Mouse (Mus musculus): ENCODE measurements around the gene Dcxr.

The Dcxr gene

DNA sequence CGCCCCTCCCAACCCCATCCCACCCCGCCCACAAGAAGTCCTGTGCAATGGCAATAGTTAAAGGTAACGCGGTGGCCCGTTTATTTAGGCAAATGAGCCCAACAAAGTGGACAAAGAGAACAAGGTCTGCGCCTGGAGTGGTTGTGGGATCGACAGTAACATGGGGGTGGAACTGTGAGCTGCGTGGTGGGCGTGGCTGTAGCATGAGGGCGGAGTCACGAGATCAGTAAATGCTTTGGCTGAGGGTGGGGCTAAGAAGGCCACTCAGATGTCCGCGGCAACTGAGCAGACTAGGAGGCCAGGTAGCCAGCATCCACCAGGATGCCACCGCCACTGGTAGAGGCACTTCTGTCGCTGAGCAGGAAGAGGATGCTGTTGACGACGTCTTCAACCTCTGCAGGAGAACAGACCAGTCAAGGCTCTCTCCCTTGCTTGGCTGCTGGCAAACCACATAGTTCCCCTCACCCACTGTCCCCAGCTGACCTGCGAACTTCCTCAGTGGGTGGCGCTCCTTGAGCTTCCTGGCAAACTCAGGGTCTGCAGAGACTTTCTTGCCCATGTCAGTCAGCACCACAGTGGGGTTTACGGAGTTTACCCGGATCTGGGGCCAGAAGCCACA is 2.5 kb upstream of the Dcxr start:
- peak; percentile 51 for DNase-seq (ENCODE audit: extremely low spot score, low spot score)

DNA sequence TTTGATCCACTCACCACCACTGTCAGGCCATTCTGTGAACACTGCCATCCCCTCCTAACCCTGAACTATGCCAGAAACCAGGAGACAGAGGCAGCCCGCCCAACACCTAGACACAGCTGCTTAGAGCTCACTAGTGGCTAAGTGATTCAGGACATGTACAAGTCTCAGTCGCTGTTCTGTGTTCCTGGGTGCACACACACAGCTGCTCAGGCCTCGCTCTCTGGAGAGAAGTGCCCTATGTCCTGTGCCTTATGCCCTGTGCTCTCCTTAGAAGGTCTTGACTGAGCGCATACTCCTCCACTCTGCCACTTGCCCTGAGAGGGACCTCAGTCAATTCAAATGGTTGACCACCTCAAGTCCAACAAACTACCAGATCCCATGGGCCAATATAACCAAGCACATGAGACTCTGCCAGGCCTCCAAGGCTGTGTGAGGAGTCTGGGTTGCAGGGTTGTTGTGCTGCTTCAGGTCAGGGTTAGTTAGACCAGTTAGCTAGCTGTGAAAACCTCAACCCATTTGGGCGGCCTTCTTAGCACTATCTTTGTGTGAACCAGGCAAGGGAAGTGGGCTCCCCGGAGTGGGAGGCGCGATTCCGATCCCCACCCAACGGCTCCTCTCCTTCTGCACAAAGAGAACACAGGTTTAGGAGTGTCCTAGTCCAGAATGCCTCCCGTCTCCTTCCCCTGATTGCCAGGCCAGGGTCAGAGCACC is 1.6 kb upstream of the Dcxr start:
- DNase-seq (ENCODE audit: extremely low spot score, low spot score) = no peak

DNA sequence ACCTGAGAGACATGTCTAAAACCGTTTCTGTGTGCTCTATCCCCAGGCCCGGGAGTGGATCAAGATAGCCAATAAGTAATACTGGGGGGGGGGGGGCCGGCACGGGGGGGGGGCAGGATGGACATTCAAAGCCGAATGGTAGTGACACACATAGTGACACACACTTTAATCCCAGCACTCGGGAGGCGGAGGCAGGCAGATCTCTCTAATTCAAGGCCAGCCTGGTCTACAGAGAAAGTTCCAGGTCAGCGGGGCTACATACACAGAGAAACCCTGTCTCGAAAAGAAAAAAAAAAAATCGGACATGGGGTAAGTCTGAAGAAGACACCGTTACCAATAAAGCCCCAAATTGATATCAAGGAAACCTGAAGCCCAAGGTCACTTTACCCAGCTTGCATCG is 483 bp upstream of the Dcxr start:
- DNase-seq (ENCODE audit: extremely low spot score, low spot score) = no peak

DNA sequence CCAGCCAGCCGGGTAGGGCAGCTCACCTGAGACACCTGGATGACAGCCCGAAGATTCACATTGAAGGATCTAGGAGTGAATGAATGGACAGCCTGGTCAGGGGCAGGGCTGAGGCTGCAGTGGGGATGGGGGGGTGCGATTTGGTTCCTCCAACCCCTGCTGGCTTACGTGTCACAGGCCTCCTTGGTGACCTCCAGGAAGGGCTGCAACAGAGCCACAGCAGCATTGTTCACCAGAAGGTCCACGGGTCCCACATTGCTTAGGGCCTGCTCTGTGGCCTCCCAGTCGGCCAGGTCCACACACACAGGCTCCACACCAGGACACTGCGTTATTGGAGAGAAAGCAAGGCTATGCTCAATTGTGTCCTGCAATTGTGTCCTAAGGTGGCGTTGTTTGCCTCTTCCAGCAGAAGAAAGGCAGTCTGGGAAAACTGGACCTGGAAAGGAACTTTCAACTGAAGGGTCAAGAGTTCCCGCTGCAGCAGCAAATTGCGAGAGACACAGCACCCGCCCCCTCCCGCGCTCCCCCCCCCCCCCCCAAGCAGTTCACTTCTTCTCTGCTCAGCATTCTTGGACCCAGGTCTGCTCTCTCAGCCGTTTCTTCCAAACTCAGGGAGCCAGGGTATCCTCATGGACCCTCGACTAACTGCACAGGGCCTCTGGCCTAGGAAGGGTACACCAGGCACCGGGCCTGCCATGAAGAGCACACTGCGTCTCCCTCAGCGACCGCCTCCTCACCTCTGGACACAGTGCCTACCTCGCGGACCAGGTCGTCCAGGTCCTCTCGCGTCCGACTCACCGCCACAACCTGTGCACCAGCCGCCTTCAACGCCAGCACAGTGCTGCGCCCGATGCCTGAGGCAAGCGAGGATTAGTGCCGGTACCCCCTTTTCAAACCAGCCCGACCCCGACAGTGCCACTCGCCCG is 575 bp downstream of the Dcxr start:
- DNase-seq (ENCODE audit: extremely low spot score, low spot score) = no peak

DNA sequence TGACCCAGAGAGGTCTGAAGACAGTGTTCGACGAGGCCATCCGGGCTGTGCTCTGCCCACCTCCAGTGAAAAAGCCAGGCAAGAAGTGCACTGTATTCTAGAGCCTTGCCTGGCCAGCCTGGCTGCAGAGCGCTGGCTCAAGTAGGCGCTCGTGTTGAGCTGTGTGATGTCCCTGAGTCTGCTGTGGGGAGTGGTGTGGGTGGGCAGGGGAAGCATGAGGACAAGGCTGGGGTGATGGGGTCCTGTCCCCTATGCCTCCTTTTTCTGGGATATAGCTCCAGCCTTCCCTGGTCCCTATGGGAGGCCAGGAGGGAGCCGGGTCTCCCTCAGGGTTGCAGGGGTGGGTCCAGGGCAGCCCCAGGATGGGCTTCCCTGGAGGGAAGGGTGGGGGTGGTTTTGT is 3.6 kb downstream of the Dcxr start:
- DNase-seq (ENCODE audit: extremely low spot score, low spot score) = no peak

DNA sequence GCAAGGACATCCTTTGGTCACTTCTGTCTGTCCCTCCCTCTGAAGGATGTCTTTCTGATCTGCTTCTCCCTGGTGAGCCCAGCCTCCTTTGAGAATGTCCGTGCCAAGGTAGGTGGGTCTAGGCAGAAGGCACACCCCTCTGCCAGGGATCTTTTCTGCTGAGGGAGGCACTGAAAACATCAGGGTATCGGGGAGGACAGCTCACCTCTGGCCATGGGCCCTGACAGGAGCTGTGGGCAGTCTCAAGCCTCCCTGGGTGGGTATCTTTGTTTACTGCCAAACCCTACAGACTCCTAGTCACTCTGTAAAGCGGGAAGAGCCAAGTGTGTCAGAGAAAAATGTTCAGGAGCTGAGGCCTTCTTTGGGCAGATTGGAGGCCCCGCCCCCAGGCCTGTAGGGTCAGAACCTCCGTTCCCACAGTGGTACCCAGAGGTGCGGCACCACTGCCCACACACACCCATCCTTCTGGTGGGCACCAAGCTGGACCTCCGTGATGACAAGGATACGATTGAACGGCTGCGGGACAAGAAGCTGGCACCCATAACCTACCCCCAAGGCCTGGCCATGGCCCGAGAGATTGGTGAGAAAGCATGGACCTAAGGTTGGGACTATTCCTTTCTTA is 4.2 kb downstream of the Dcxr start:
- DNase-seq (ENCODE audit: extremely low spot score, low spot score) = no peak

DNA sequence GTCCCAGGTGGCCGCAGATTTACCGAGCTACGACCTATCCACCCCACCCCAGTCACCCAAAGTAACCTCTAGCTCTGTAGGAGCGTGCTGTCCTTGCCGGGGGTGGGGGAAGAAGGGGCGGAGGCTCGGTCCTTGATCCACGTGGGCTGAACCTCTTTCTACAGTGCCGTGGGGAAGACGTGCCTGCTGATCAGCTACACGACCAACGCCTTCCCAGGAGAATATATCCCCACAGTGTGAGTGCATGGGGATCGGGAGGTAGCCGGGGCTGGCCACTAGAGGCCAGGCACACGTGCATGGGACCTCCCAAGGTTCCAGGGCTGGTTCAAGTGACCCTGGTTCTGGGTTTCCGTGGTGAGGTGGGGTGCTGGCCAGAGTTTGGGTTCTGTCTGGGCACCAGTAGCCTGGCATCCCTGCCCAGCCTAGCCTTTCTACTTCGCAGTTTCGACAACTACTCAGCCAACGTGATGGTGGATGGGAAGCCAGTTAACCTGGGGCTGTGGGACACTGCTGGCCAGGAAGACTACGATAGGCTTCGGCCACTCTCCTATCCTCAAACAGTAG is 4.9 kb downstream of the Dcxr start:
- DNase-seq (ENCODE audit: extremely low spot score, low spot score) = no peak

DNA sequence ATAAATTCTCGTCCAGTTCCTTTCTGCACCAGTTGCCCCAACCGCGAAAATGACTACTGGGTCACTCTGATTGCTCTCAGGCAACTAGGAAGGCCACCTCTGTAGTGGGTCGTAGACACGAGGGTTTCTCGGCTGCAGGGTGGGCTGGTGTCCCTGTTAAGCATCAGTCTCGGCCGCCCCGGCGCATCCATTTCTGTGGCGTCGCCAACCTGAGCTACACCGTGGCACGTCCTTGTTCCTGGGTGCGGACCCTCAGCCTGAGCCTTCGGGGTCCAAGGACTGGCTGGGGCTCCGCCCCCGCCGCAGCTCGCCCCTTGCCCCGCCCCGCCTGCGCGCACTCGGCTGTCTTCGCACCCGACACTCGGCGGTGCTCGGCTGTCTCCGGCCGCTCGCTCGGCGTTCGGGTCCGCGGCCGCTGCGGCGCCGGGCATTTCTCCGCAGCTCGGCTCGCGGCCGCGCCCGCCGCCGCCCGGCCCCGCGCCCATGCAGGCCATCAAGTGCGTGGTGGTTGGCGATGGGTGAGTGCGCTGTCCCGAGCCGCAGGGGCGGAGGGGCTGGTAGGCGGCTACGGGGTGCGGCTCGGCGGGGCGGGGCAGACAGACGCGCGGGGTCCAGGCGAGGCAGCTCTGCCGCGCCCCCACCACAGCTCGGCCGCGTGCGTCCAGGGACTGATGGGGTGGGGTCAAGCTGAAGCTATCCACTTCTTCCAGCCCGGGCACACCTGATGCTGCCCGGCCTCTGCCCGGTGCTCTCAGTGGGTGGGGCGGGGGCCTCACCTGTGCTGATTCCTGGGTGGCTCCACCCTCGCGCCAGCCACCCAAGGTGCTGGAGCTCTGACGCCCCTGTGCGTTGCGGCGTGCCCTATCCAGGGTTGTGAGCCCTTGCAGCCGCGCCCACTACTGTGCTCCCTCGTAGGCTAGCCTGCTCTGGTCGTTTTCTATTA is 5.7 kb downstream of the Dcxr start, which contains the start of gene Rac3:
Rac3 (plus strand) TSS at position 347 of the 943 bp plus-strand sequence.
- peak; percentile 77 for DNase-seq (ENCODE audit: extremely low spot score, low spot score)

DNA sequence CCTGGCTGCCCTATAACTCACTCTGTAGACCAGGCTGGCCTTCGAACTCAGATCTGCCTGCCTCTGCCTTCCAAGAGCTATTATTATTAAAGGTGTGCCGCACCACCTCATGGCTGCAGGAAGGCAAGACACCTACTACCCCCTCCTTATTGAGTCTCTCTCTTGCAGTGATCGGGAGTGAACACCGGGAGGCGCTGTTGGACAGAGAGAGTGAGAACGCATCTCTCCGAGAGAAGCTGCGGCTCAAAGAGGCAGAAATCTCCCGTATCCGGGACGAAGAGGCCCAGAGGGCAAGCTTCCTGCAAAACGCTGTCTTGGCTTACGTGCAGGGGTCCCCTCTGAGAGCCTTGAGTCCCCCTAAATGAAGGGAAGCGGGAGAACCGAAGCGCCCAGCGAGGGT is 6.6 kb downstream of the Dcxr start:
- peak; percentile 91 for DNase-seq (ENCODE audit: extremely low spot score, low spot score)

DNA sequence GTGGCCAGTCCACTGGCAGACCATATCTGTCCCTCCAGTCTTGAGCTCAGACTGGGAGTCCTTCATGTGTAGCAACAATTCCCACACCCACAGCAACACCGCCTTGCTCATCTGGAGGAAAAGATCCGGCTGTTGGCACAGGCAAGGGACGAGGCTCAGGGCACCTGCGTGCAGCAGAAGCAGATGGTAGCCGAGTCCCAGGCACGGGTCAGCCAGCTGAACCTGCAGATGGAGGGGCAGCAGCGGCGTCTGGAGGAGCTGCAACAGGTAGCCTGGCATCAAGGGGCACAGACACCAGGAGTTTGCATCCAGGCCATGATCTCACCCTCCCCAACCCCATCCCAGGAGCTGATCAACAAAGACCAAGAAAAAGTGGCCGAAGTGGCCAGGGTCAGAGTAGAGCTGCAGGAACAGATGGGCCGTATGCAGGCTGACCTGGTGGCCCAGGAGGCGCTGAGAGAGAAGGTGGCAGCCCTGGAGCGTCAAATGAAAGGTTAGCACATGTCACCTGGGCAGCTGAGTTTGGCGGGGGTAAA is 7.2 kb downstream of the Dcxr start:
- DNase-seq (ENCODE audit: extremely low spot score, low spot score) = no peak

DNA sequence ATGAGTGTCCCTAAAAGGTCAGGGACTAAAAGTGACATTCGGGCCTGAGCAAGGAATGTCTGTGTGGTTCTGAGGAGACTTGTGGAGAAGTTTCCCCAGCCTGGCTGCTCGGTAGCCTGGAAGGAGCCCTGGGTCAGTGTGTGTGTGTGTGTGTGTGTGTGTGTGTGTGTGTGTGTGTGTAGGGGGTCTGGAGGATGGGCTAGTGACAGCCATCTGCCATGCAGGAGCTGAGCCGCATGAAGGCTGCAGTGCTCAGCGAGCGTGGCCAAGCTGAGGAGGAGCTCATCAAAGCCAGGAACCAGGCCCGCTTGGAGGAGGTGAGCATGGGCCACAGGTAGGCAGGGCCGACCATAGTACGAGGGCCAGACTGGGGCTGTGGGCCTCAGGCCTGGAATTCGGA is 7.8 kb downstream of the Dcxr start:
- no peak for DNase-seq (ENCODE audit: extremely low spot score, low spot score)

DNA sequence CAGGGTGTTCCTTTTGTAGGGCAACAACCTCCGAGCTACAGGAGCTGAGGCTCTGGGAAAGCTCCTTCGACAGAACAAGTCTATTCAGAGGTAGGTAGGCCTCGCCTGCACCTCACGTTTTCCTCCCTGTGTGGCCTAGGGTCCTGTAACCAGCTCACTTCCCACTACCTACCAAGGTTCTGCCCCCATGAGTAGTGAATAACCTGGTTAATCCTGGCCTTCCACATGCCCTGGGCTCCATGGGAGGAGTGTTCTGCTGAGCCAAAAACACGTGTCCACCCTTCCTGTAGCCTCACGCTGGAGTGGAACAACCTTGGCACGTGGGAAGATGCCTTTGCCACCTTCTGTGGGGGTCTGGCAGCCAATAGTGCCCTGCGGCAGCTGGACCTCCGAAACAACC is 11.9 kb downstream of the Dcxr start:
- DNase-seq (ENCODE audit: extremely low spot score, low spot score) = no peak

DNA sequence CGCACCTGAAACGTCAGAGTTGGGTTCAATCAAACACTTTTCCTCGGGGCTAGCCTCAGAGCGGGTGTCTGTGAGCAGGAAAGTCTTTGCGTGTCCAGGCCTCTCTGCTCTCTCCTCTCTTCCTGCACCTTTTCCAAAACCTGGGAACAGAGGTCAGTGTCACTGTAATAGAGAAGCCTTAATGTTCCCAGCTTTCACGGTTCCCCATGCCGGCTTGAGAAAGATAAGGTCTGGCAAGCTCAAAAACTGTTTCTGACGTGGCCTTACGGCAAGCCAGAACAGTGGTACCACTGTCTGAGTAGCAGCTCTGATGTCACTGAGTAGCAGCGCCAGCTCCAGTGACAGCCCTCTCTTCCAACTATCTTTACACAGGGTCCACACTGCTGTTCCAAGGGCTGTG is 12.5 kb downstream of the Dcxr start:
- DNase-seq (ENCODE audit: extremely low spot score, low spot score) = no peak

DNA sequence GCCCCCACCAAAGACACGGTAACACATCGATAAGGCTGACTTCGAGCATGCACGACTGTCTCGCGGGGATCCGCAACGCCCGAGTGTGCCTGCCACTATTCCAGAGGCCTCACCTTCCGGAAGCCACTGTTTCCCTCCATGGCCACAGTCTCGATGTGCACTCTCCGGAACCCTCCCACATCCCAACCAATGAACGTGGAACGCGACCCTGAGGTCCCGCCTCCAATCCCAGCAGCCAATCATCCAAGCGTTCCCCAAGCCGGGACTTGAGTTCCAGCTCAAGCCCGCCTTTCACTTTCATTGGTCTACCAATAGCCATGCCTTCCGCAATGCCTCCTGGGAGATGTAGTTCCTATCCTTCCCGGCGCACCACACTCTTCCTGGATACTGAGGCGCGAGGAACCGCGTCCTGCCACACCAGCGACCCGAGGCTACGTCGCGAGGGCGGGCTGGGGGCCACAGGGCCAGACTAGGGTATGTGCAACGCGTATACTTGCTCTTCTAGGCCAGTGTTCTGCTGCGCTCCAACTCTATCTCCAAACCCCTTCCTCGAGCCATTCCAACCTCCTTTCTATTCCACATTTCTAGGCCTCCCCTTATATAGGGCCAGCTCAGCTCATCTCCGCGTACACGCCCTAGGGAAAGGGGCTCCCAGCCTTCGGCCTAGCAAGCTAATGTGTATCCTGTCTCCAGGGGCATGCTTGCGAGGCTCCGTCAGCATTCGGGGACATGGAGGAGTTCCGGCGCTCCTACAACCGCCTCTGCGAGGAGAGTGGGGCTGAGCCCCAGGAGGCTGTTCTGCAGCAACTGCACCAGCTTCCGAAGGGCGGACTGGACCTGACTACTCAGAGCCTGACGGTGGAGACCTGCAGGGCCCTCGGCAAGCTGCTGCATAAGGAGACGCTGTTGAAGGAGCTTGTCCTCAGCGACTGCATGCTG is 13.2 kb downstream of the Dcxr start, which contains the start of the genes Cenpx and Lrrc45:
Cenpx (minus strand) TSS at position 159 of the 939 bp plus-strand sequence.
Lrrc45 (plus strand) TSS at position 346 of the 939 bp plus-strand sequence.
- peak; percentile 95 for DNase-seq (ENCODE audit: extremely low spot score, low spot score)

DNA sequence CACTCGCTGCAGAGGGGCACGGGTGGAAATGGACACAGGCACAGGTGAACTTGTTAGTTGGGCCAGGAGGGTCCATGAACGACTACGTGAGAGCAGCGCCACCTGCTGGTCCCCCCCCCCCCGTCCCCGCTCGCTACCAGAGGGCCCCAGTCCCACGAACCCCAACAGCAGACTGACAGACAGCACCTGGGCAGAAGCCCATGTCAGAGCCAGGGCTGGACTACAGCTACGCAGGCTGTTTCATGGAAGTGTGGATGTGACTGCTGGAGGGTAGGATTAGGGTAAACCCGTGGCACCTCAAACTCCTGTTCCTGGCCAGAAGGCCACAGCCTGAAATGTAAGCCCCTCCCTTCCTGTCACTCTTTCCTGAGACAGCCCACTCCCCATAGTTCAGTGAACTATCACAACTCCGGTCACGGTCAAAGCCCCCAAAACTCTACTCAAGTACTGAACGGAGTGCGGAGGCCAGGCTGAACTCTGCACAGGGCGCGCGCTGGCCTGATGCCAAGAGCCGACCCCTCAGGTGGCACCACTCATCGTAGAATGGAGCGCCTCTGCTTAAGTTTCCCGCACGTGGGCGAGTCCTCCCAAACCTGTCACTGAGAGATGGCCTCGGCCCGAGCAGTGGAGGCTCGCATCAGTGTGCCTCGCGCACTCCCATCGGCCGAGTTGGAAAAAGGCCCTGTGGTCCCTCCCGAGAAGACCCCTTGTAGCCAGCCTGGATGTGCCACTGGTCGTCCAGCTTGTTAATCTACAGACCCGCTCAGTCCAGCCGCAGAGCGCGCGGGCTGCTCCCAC is 14.1 kb downstream of the Dcxr start:
- DNase-seq (ENCODE audit: extremely low spot score, low spot score) = peak; percentile 84

DNA sequence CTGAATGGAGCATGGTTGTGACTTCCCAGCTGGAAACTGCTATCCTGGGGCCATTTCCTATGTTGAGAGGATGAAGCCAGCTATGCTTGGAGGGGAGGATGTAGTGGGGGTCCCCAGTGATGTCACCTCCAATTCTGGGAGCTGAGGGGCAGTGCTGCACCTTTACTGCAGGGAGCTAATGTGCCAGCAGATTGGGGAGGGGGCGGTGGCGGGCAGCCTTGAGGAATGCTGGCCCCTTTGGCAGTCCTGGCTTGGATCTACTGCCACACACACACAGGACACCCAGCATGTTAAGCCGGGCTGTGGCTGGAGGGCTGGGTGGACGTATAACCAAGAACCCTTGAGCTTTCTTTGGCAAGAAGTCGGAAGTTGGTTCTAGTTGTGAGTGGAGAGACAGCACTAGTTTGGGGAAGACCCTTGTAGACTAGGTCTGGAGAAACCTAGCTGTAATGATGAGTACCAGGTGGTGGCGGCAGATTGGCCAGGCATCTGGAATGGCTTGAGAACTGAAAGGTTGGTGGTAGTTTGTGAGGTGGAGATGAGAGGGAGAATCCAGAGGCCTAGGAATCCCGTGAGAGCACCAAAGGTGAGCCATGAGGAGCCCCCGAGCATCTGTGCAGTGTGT is 15.0 kb downstream of the Dcxr start:
- no peak for DNase-seq (ENCODE audit: extremely low spot score, low spot score)

DNA sequence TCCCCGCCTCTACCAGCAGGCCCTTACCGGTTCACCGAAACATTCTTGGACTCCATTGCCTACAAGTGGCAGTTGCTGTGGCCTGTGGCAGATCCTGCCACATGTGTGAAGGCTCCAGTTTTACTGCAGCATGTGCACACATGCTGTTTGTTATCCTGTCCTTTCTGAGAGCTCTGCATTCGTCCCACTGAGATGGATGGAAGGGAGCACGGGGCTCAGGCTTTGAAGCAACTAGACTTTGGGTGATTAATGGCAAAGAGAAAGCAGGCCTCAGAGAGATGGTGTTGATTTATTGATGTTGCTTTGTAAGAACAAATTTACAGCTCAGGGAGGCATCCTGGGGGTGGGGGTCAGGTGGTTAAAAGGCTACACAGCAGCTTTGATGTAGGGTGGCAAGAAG is 16.4 kb downstream of the Dcxr start:
- peak; percentile 40 for DNase-seq (ENCODE audit: extremely low spot score, low spot score)
